Mouse (Mus musculus): ENCODE measurements around the gene Rapgef6. TPM values are rescaled to one million over a fixed set of nuclear protein-coding genes. Genes with fewer than 3 reads are reported as not detected.

Rapgef6 gene
- polyA plus RNA-seq, 1 experiment from 2014 or later: 17.8 TPM

DNA sequence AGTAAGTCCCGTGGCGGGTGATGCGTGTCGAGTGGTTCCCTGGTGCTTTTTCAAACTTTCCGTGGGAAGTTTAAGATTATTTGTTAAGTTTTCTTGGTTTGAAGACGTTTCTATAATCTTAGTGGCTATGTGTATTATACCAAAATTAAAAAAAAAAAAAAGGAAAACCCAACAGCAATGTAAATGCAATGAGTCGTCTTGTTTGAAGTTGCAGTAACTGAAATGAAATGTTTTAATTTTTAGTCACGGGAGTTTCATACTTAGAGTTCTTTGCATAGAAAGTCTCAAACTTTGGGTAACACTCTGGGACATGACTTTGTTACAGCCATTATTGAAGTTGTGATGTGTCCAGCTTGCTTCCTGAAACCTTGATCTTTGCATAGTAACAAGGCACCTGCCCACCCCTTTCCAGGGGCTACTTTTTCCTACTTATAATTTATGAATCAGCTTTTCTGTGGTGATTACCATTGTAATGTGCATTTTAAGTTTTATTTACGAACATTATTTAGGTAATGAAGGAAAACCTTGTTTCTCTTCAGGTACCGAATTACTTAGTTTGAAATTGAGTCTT lies 869 bp downstream of the Rapgef6 start:
- CTCF ChIA-PET: no interaction called here

DNA sequence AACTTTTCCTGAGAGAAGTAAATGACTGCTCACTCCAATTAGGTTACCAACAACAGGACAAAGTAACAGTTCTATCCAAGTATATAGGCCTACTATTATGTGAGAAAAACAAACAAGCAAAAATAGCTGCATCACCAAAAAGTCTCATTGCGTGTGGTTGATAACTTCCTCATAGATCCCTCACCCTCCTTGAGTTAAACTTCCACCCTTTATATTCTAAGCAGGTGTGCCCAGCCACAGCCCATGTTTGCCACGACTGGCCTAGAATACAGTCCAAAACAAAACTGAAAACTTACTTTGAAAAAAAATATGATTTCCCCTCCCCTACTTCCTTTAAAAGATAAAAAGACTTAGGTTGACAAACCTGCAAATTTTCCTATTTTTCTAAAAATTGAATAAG lies 5.4 kb downstream of the Rapgef6 start:
- DNase-seq (ENCODE audit: low read depth, low spot score) (no peak), ATAC-seq (no peak)
- POLR2A ChIA-PET: no interaction called here
- H3K27me3 ChIP-seq: no peaks in the 10 kb centered on the region
- in situ Hi-C loops (cut with MboI; ENCODE audit: low pct_unique_long_range_greater_than_20kb): no loop called here
- no peak for TF ChIP-seq CTCF (IDR thresholded peaks at IDR 0.05)
- CTCF ChIA-PET: no interaction called here

More for the DNA sequence above, 869 bp downstream of the Rapgef6 start:
- POLR2A ChIA-PET: no interaction called here
- no peaks in the 10 kb centered on the region for H3K27me3 ChIP-seq
- no peak for DNase-seq (ENCODE audit: low read depth, low spot score)
- no peak for ATAC-seq
- TF ChIP-seq CTCF (IDR thresholded peaks at IDR 0.05): no peak
- in situ Hi-C loops (cut with MboI; ENCODE audit: low pct_unique_long_range_greater_than_20kb): no loop called here

DNA sequence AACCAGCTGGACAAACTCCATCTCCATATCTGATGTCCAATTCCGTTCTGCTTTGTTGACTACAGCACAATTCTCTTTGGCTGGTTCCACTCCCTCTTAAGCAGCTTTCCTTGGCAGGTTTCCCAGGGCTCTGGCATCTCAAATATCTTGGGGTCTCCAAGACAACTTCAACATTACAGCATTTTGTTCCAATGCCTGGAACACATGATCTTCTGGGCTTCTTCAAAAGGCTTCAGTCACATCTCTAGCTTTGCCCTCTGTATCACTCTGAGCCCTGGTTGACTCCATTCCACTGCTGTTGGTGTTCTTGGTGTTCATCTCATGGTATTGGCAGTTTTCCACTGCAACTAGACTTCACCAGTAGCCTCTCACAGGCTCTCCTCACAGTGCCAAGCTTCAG lies 7.7 kb downstream of the Rapgef6 start:
- ATAC-seq (no peak), DNase-seq (ENCODE audit: low read depth, low spot score) (peak; percentile 42)
- no peak for TF ChIP-seq CTCF (IDR thresholded peaks at IDR 0.05)
- no peaks in the 10 kb centered on the region for H3K27me3 ChIP-seq
- POLR2A ChIA-PET: interaction anchor here (0.6 to 1.1 kb wide), 3 partner anchors 8 to 134 kb away, joined by 4 read pairs; partner anchors contain the start of genes Fnip1 and Rapgef6
- CTCF ChIA-PET: interaction anchor here (1.1 kb wide), 1 partner anchor 31 kb away, joined by 3 read pairs; no protein-coding TSS in a partner anchor
- in situ Hi-C loops (cut with MboI; ENCODE audit: low pct_unique_long_range_greater_than_20kb): loop anchor here (5.0 kb wide), 1 partner anchor 223 kb away; no protein-coding TSS in a partner anchor

DNA sequence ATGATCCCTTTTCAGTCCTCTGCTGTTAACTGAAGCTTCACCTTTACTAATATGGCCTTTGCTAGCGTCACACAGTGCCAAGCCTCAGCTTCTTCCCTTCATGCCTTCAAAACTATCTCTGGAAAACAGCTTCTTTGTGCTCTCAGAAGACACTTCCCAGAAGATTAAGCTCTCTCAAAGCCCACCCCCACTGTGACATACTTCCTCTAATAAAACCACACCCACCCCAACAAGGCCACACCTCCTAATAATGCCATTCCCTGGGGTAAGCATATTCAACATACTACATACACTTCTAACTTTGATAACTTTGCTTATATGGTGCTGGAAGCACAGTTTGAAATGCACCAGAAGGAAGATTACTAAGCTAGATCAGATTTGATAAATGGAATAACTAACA lies 8.3 kb downstream of the Rapgef6 start:
- no peak for TF ChIP-seq CTCF (IDR thresholded peaks at IDR 0.05)
- no peak for DNase-seq (ENCODE audit: low read depth, low spot score)
- in situ Hi-C loops (cut with MboI; ENCODE audit: low pct_unique_long_range_greater_than_20kb): loop anchor here (5.0 kb wide), 1 partner anchor 224 kb away; no protein-coding TSS in a partner anchor
- POLR2A ChIA-PET: interaction anchor here (0.8 to 1.1 kb wide), 2 partner anchors 9 to 93 kb away, joined by 4 read pairs; partner anchors contain the start of genes Fnip1 and Rapgef6
- CTCF ChIA-PET: interaction anchor here (1.1 kb wide), 1 partner anchor 31 kb away, joined by 3 read pairs; no protein-coding TSS in a partner anchor
- H3K27me3 ChIP-seq: no peaks in the 10 kb centered on the region
- ATAC-seq: no peak

DNA sequence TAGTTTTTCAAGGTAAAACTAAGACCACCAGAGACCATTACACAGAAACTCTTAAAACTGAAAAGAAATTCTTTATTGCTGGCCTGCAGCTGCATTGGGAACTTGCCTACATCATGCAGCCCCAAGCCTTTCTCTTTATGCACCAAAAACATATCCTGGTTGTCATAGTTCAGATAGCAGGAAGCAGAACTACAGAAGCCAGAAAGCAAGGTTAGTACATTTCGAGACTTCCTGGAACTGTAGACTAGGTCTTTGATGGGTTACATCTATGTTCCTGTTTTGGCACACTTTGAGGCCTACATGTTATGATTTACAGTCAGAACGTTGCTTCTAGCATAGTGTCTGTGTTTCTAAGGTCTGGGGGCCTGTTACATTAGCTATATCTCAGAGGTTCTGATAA lies 11.2 kb downstream of the Rapgef6 start:
- no peak for DNase-seq (ENCODE audit: low read depth, low spot score)
- no peaks in the 10 kb centered on the region for H3K27me3 ChIP-seq
- in situ Hi-C loops (cut with MboI; ENCODE audit: low pct_unique_long_range_greater_than_20kb): loop anchor here (5.0 kb wide), 1 partner anchor 227 kb away; no protein-coding TSS in a partner anchor
- no peak for ATAC-seq
- ChIA-PET POLR2A (no interaction called here), CTCF (interaction anchor here (1.1 to 1.7 kb wide), 2 partner anchors 11 to 227 kb away, joined by 3 to 5 read pairs; no protein-coding TSS in a partner anchor)
- TF ChIP-seq CTCF (IDR thresholded peaks at IDR 0.05): no peak

DNA sequence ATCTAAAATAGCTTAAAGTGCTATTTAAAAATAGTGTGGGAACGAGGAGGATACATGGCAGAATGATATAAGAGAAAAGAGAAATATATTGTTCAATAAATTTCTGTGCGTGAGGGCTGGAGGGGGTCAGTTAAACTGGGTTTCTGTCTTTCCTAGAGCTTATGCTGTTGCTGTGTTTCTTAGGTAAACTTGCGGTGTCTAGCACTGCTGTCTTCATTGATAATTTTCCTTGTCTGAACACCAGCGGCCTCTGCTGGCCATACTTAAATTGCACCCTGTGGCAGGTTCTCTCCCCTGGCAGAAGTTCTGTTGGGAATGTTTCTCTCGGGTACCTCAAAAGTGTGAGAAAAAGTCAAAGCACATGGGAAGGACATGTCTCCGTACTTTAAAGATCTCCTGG lies 12.2 kb downstream of the Rapgef6 start:
- ChIA-PET POLR2A (no interaction called here), CTCF (interaction anchor here (0.7 to 1.7 kb wide), 10 partner anchors 9 to 226 kb away, joined by 3 to 10 read pairs (median 4); partner anchors contain the start of gene Rapgef6)
- ATAC-seq: no peak
- no peaks in the 10 kb centered on the region for H3K27me3 ChIP-seq
- TF ChIP-seq CTCF (IDR thresholded peaks at IDR 0.05): peak; percentile 89
- in situ Hi-C loops (cut with MboI; ENCODE audit: low pct_unique_long_range_greater_than_20kb): loop anchor here (5.0 kb wide), 1 partner anchor 228 kb away; no protein-coding TSS in a partner anchor
- DNase-seq (ENCODE audit: low read depth, low spot score): no peak

DNA sequence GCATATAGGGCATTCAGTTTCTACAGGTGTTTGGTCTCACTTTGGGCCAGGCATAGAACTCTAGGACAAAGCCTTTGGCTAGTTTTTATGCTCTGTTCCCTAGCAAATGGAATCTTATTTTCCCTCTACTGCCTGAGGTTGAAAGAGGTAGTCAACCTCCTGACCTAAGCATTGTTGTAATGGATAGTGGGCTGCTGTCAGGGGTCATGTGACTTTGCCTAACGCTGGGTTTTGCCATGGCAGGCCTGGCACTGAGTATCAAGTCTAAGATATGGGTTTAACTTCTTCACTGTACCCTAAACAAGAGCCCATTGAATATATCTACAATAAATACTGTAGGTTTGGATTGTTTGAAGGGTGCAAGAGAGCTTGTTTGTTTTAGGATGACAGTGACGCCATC lies 16.4 kb downstream of the Rapgef6 start:
- CTCF ChIA-PET: no interaction called here
- DNase-seq (ENCODE audit: low read depth, low spot score) (no peak), ATAC-seq (no peak)
- in situ Hi-C loops (cut with MboI; ENCODE audit: low pct_unique_long_range_greater_than_20kb): no loop called here
- no peaks in the 10 kb centered on the region for H3K27me3 ChIP-seq
- TF ChIP-seq CTCF (IDR thresholded peaks at IDR 0.05): no peak
- POLR2A ChIA-PET: interaction anchor here (1.4 kb wide), 1 partner anchor 12 kb away, joined by 4 read pairs; no protein-coding TSS in a partner anchor

DNA sequence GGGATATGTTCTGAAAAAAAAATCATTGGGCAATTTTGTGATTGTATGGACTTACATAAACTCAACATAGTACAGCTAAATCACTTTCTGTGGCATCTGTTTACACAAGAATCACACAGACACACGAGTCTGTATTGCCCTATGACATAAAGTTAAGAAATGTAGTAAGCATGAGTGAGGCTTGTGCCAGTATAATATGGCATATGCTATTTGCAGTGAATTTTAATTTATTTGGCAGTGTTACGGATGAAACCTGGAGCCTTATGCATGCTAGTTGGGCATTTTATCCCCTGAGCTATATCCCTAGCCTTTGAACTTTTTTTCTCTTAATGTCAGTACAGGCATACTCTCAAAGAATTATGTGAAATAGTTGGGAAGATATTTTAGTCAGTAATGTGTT lies 16.8 kb downstream of the Rapgef6 start:
- ATAC-seq (no peak), DNase-seq (ENCODE audit: low read depth, low spot score) (no peak)
- no peaks in the 10 kb centered on the region for H3K27me3 ChIP-seq
- in situ Hi-C loops (cut with MboI; ENCODE audit: low pct_unique_long_range_greater_than_20kb): no loop called here
- POLR2A ChIA-PET: no interaction called here
- no peak for TF ChIP-seq CTCF (IDR thresholded peaks at IDR 0.05)
- CTCF ChIA-PET: no interaction called here

DNA sequence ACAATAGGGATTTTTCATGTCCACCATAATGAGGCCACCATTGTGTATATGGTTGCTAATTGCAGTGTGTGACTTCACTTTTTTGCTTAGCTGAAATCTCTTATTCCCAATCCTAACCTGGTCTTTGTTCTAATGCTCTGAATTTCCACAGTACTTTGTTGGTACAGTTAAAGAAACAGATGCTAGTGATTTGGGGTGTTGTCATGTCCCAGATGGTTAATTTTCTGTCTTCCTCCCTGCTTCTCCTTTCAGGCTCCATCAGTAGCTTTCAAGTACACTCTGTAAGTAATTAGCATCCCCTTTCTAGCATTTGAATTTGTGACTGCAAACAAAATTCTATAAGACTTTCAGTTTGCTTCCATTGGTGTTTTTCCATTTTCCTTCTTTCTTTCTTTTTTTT lies 17.7 kb downstream of the Rapgef6 start:
- no peaks in the 10 kb centered on the region for H3K27me3 ChIP-seq
- no peak for TF ChIP-seq CTCF (IDR thresholded peaks at IDR 0.05)
- ChIA-PET POLR2A (no interaction called here), CTCF (no interaction called here)
- in situ Hi-C loops (cut with MboI; ENCODE audit: low pct_unique_long_range_greater_than_20kb): no loop called here
- ATAC-seq (no peak), DNase-seq (ENCODE audit: low read depth, low spot score) (no peak)

DNA sequence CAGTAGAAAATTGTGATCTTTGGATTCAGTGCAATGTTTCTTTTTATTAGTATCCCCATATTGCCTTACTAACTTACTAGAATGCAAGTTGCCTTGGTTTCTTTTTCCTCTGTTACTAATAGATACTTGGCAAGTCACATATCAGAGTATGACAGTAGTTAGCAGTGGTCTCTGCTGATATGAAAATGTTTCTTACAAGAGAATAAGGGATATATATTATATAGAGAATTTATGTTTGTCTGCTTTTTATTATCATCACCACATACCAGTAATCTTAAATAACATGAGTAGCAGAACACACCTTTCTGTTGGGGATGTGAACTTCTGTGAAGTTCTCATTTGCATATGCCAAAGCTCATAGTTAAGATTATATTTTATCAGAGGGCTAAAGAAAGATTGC lies 19.8 kb downstream of the Rapgef6 start:
- TF ChIP-seq CTCF (IDR thresholded peaks at IDR 0.05): no peak
- no peak for ATAC-seq
- no peak for DNase-seq (ENCODE audit: low read depth, low spot score)
- ChIA-PET CTCF (no interaction called here), POLR2A (no interaction called here)
- in situ Hi-C loops (cut with MboI; ENCODE audit: low pct_unique_long_range_greater_than_20kb): no loop called here
- H3K27me3 ChIP-seq: no peaks in the 10 kb centered on the region

DNA sequence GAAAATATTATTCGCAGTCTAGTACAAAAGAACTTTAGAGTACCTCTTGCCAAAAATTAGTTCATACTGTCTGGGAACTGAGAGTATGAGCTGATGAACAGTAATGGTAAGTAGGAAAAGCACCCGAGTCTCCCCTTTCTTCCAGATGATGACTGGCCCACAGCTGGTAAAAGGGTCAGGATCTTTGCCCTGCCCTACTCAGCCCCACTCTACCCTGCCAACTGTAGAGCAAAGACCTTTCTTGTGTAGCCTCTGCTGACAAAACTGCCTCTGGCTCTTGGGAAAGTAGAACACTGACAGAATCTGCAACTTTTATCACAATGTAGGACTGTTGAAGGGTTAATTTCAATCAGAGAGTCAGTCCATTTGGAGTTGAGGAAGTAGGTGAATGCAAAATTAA lies 32.3 kb downstream of the Rapgef6 start:
- ChIA-PET POLR2A (no interaction called here), CTCF (interaction anchor here (2.4 kb wide), 1 partner anchor 20 kb away, joined by 9 read pairs; no protein-coding TSS in a partner anchor)
- in situ Hi-C loops (cut with MboI; ENCODE audit: low pct_unique_long_range_greater_than_20kb): loop anchor here (10.0 kb wide), 1 partner anchor 310 kb away; the partner anchor contains the start of genes Hint1 and Lyrm7
- no peak for TF ChIP-seq CTCF (IDR thresholded peaks at IDR 0.05)
- no peak for DNase-seq (ENCODE audit: low read depth, low spot score)
- ATAC-seq: no peak
- no peaks in the 10 kb centered on the region for H3K27me3 ChIP-seq
